Mouse (Mus musculus): Measurements from ENCODE around the gene Slc4a3.
A peak's percentile ranks its signal among the peaks of the same experiment; 100 is the strongest.

Gene Slc4a3

GRCm38 (mm10) chr1:75561221-75561897 lies 15.3 kb downstream of the Slc4a3 start:
- DNase-seq, result no peak

GRCm38 (mm10) chr1:75561898-75562238 lies 15.8 kb downstream of the Slc4a3 start:
- no peak for DNase-seq

- no peak for DNase-seq
These were observed 18.0 kb downstream of the Slc4a3 start for GRCm38 (mm10) chr1:75564102-75564501.

- DNase-seq, result no peak
These were observed 18.9 kb downstream of the Slc4a3 start for GRCm38 (mm10) chr1:75564916-75565315.

GRCm38 (mm10) chr1:75565616-75566015 lies 19.6 kb downstream of the Slc4a3 start:
- no peak for DNase-seq

GRCm38 (mm10) chr1:75570403-75570802 lies 24.3 kb downstream of the Slc4a3 start:
- DNase-seq, result no peak

GRCm38 (mm10) chr1:75572776-75573175 lies 26.7 kb downstream of the Slc4a3 start:
- no peak for DNase-seq

GRCm38 (mm10) chr1:75573715-75574114 lies 27.6 kb downstream of the Slc4a3 start:
- DNase-seq, result no peak

GRCm38 (mm10) chr1:75574476-75575310 lies 28.6 kb downstream of the Slc4a3 start:
- DNase-seq, result no peak

- DNase-seq, result no peak
These were observed 36.0 kb downstream of the Slc4a3 start for GRCm38 (mm10) chr1:75581936-75582624.

- no peak for DNase-seq
These were observed 36.5 kb downstream of the Slc4a3 start for GRCm38 (mm10) chr1:75582625-75582956.

- no peak for DNase-seq
These were observed 37.0 kb downstream of the Slc4a3 start for GRCm38 (mm10) chr1:75583034-75583433.

GRCm38 (mm10) chr1:75586791-75587190 lies 40.7 kb downstream of the Slc4a3 start:
- no peak for DNase-seq

- DNase-seq, result no peak
These were observed 42.0 kb downstream of the Slc4a3 start for GRCm38 (mm10) chr1:75587738-75588719.

- no peak for DNase-seq
These were observed 42.8 kb downstream of the Slc4a3 start for GRCm38 (mm10) chr1:75588874-75589273.

- no peak for DNase-seq
These were observed 43.9 kb downstream of the Slc4a3 start for GRCm38 (mm10) chr1:75589983-75590382.

- no peak for DNase-seq
These were observed 47.9 kb downstream of the Slc4a3 start for GRCm38 (mm10) chr1:75593956-75594355.

GRCm38 (mm10) chr1:75594836-75595235 lies 48.8 kb downstream of the Slc4a3 start:
- DNase-seq, result no peak

- DNase-seq, result no peak
These were observed 49.9 kb downstream of the Slc4a3 start for GRCm38 (mm10) chr1:75595930-75596329.

- DNase-seq, result no peak
These were observed 50.8 kb downstream of the Slc4a3 start for GRCm38 (mm10) chr1:75596906-75597305.

- peak; percentile 12 to 68 for DNase-seq
These were observed 51.6 kb downstream of the Slc4a3 start for GRCm38 (mm10) chr1:75597622-75598021.

- no peak for DNase-seq
These were observed 55.7 kb downstream of the Slc4a3 start for GRCm38 (mm10) chr1:75601738-75602137.

GRCm38 (mm10) chr1:75603584-75603983 lies 57.5 kb downstream of the Slc4a3 start:
- DNase-seq, result no peak

Measured in kidney, postnatal 36 days (tissue).